Mouse (Mus musculus) stomach, postnatal 0 days (tissue): ENCODE results near the gene Rap1gap. TPM values are rescaled to one million over a fixed set of nuclear protein-coding genes. Genes with fewer than 3 reads are reported as not detected.

Experiments used
- ATAC-seq: fragments of 200-750 bp; cut with Nextera tagmentation; 2 replicates; pipeline ENCODE4 v1.8.0; 2017; ENCODE audit not compliant: low FRiP score, low TSS enrichment
- DNase-seq: peaks from one replicate; pipeline ENCODE4 v3.0.0-alpha.2; 2016; ENCODE audit warnings: low spot score
- H3K27ac ChIP-seq: fragments of 300-500 bp; sonication (generic); replicated peaks from 2 replicates; pipeline ENCODE4 v1.5.1; 2014; ENCODE audit warnings: mild to moderate bottlenecking, control low read depth
- H3K27me3 ChIP-seq: fragments of 300-500 bp; sonication (generic); 2 replicates; pipeline ENCODE4 v1.6.1; 2014; ENCODE audit warnings: low read length; ENCODE audit not compliant: control insufficient read depth, insufficient read depth
- H3K36me3 ChIP-seq: fragments of 300-500 bp; sonication (generic); 2 replicates; pipeline ENCODE4 v1.6.1; 2014; ENCODE audit warnings: low read length, mixed read lengths; ENCODE audit not compliant: control insufficient read depth, insufficient read depth
- H3K4me1 ChIP-seq: fragments of 300-500 bp; sonication (generic); replicated peaks from 2 replicates; pipeline ENCODE4 v1.6.1; 2014; ENCODE audit warnings: antibody characterized with exemption; ENCODE audit not compliant: control insufficient read depth, insufficient read depth
- H3K4me2 ChIP-seq: fragments of 300-500 bp; sonication (generic); replicated peaks from 2 replicates; pipeline ENCODE4 v1.6.1; 2014; ENCODE audit warnings: low read depth, mild to moderate bottlenecking, control low read depth, moderate library complexity
- H3K4me3 ChIP-seq: fragments of 300-500 bp; sonication (generic); 2 replicates; pipeline ENCODE4 v1.5.1; 2014; ENCODE audit warnings: low read depth, low read length, control low read depth
- H3K9ac ChIP-seq: fragments of 300-500 bp; sonication (generic); 2 replicates; pipeline ENCODE4 v1.6.1; 2014; ENCODE audit warnings: mild to moderate bottlenecking, low read length, control low read depth, mixed read lengths
- H3K9me3 ChIP-seq: fragments of 300-500 bp; sonication (generic); 2 replicates; pipeline ENCODE4 v1.6.1; 2016; ENCODE audit warnings: low read length; ENCODE audit not compliant: control insufficient read depth
- CTCF ChIP-seq: IDR thresholded peaks from 2 replicates; pipeline ENCODE4 v1.5.1; 2016; ENCODE audit warnings: antibody characterized with exemption, low read depth, mild to moderate bottlenecking, moderate library complexity
- EP300 ChIP-seq: optimal IDR thresholded peaks from 2 replicates; pipeline ENCODE3; 2016; ENCODE audit warnings: antibody characterized with exemption
- WGBS: fragments of 180-500 bp; shearing (Covaris S2); extraction: QIAGEN DNeasy Blood & Tissue Kit; methylation state at CpG from one replicate; pipeline ENCODE4 v1.1.7; 2014; 5-methylcytosine and 5-hydroxymethylcytosine counted together
- polyA plus RNA-seq: library from polyadenylated mRNA; unstranded; fragments of >200 nt; fragmentation: Nextera tagmentation; extraction: Ambion mirVana; gene quantifications from 2 replicates; pipeline ENCODE4 v1.2.1, GENCODE M21; 2015

Gene Rap1gap
- polyA plus RNA-seq, 1 experiment from 2014 or later: 70.1 TPM

GRCm38 (mm10) chr4:137671711-137672500 lies 7.4 kb downstream of the Rap1gap start:
- H3K4me1 ChIP-seq: no peaks in the 10 kb centered on the region
- no peak overlapping the region for H3K27ac ChIP-seq
- 57% methylated on average over 13 of the region's 13 CpGs for WGBS
- DNase-seq: no peak
- ATAC-seq: peak; percentile 20; the same call in 1 of the 2 replicates
- no peaks in the 10 kb centered on the region; the same call in 1 of the 2 replicates for H3K27me3 ChIP-seq
- no peak overlapping the region for H3K4me3 ChIP-seq
- H3K36me3 ChIP-seq: no peaks in the 10 kb centered on the region
- no peak for TF ChIP-seq CTCF
- no peak for TF ChIP-seq EP300
- H3K9me3 ChIP-seq: no peaks in the 10 kb centered on the region
- H3K9ac ChIP-seq: no peak overlapping the region
- no peak overlapping the region for H3K4me2 ChIP-seq

GRCm38 (mm10) chr4:137675566-137675965 lies 11.0 kb downstream of the Rap1gap start:
- no peaks in the 10 kb centered on the region for H3K9me3 ChIP-seq
- H3K4me1 ChIP-seq: no peaks in the 10 kb centered on the region
- no peak overlapping the region for H3K4me2 ChIP-seq
- no peaks in the 10 kb centered on the region; the same call in 1 of the 2 replicates for H3K27me3 ChIP-seq
- TF ChIP-seq CTCF (no peak), EP300 (no peak)
- no peak for DNase-seq
- no peak overlapping the region for H3K4me3 ChIP-seq
- no peak overlapping the region for H3K27ac ChIP-seq
- 64% methylated on average over 7 of the region's 7 CpGs for WGBS
- H3K36me3 ChIP-seq: no peaks in the 10 kb centered on the region
- H3K9ac ChIP-seq: no peak overlapping the region
- no peak; the same call in 1 of the 2 replicates for ATAC-seq

DNA sequence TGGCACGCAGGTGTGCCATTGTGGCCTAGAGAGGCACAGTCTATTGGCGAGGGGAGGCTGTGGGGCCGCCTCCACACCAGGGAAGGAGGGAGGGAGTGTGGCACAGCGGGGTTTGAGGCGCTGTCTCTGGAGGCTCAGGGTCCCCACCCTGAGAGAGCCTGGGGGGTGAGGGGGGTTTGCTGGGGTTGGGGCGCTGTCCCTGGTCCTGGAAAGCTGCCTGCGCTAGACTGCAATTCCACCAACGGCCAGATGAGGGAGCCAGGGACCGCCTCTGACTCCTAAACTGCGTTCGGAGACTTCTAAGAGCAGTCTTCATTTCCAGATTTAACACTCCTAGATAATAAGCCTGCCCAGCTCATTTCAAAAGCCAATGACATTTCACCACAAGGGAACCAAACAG lies 11.5 kb downstream of the Rap1gap start:
- H3K9me3 ChIP-seq: no peaks in the 10 kb centered on the region
- TF ChIP-seq CTCF (peak; percentile 92), EP300 (no peak)

GRCm38 (mm10) chr4:137676700-137677484 lies 12.4 kb downstream of the Rap1gap start:
- Histone ChIP-seq H3K4me2 (no peak overlapping the region), H3K9ac (no peak overlapping the region), H3K4me1 (no peaks in the 10 kb centered on the region), H3K27me3 (no peaks in the 10 kb centered on the region; the same call in 1 of the 2 replicates), H3K4me3 (no peak overlapping the region), H3K36me3 (no peaks in the 10 kb centered on the region), H3K9me3 (no peaks in the 10 kb centered on the region), H3K27ac (no peak overlapping the region)
- no peak for DNase-seq
- WGBS: 62% methylated on average over 13 of the region's 13 CpGs
- ATAC-seq: no peak
- TF ChIP-seq CTCF (no peak), EP300 (no peak)

More for the DNA sequence above, 11.5 kb downstream of the Rap1gap start:
- Histone ChIP-seq H3K4me3 (no peak overlapping the region), H3K4me1 (no peaks in the 10 kb centered on the region), H3K27me3 (no peaks in the 10 kb centered on the region; the same call in 1 of the 2 replicates), H3K27ac (no peak overlapping the region), H3K9ac (no peak overlapping the region), H3K36me3 (no peaks in the 10 kb centered on the region), H3K4me2 (no peak overlapping the region)
- no peak; the same call in 1 of the 2 replicates for ATAC-seq
- peak; percentile 81 for DNase-seq
- WGBS: 8% methylated on average over 10 of the region's 11 CpGs

DNA sequence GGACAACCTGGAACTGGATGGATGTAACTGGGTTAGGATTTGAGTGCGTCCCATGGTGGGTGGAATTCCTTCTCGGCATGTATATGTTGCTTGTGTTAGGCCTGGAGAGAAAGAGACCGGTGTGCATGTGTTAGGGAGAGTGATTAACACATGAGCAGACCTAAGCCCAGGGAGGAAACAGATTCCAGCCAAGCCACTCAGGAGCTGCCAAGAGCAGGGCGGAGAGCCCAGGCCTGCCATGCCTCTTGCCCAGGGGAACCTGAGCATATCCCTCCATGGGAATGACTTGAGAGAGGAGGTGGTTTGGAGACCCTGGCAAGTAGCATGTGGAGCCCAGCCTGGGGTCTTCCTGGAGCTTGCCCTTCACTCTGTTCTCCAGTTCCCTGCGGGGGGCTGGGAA lies 13.4 kb downstream of the Rap1gap start:
- DNase-seq: no peak
- no peak for ATAC-seq
- no peaks in the 10 kb centered on the region for H3K9me3 ChIP-seq
- 74% methylated on average over 5 of the region's 5 CpGs for WGBS
- no peak overlapping the region for H3K4me3 ChIP-seq
- H3K9ac ChIP-seq: no peak overlapping the region
- H3K36me3 ChIP-seq: no peaks in the 10 kb centered on the region
- no peak overlapping the region for H3K4me2 ChIP-seq
- no peaks in the 10 kb centered on the region for H3K4me1 ChIP-seq
- no peak for TF ChIP-seq EP300
- TF ChIP-seq CTCF: no peak
- H3K27ac ChIP-seq: no peak overlapping the region
- H3K27me3 ChIP-seq: no peaks in the 10 kb centered on the region

DNA sequence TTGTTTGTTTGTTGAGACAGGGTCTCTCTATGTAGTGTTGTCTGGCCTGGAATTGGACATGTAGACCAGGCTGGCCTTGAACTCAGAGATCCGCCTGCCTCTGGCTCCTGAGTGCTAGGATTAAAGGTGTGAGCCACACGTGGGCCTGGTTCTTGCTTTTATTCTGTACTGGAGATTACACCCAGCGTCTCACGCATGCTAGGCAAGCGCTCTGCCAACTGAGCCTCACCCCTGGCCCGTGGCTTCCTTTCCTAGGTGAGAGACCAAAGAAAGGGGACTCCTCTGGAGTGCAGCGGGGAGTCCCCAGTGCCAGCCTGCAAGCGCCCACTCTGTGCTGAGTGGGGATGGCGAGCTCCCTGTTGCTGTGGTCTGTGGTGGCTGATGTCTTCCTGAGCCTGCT lies 14.0 kb downstream of the Rap1gap start:
- no peaks in the 10 kb centered on the region for H3K36me3 ChIP-seq
- no peak overlapping the region for H3K4me3 ChIP-seq
- WGBS: 74% methylated on average over 9 of the region's 9 CpGs
- H3K4me2 ChIP-seq: no peak overlapping the region
- ATAC-seq: no peak
- no peak overlapping the region for H3K27ac ChIP-seq
- no peak for DNase-seq
- no peaks in the 10 kb centered on the region for H3K4me1 ChIP-seq
- H3K27me3 ChIP-seq: no peaks in the 10 kb centered on the region
- no peaks in the 10 kb centered on the region for H3K9me3 ChIP-seq
- H3K9ac ChIP-seq: no peak overlapping the region
- TF ChIP-seq CTCF: no peak
- no peak for TF ChIP-seq EP300
